Mouse (Mus musculus): ENCODE results near the gene Csnk2b.
"Not testable (repeated sequence)": the region's sequence is repeated elsewhere in the genome, so short reads cannot be mapped to it uniquely, and the experiment has no call there.

The Csnk2b gene

GRCm38 (mm10) chr17:35123287-35123686 lies 1.4 kb upstream of the Csnk2b start:
- DNase-seq (ENCODE audit: extremely low read depth, low read depth, low spot score): not testable (repeated sequence)

GRCm38 (mm10) chr17:35121143-35121799 lies 582 bp downstream of the Csnk2b start, which contains the start of gene Gpank1:
TSS of gene Gpank1 (plus strand) at chr17:35121455.
- peak; percentile 84 for DNase-seq (ENCODE audit: extremely low read depth, low read depth, low spot score)

GRCm38 (mm10) chr17:35120745-35121142 lies 1.1 kb downstream of the Csnk2b start:
- no peak for DNase-seq (ENCODE audit: extremely low read depth, low read depth, low spot score)

GRCm38 (mm10) chr17:35115046-35116019 lies 6.5 kb downstream of the Csnk2b start, which contains the start of gene Ly6g5b:
TSS of gene Ly6g5b (minus strand) at chr17:35115428.
- DNase-seq (ENCODE audit: extremely low read depth, low read depth, low spot score): no peak

GRCm38 (mm10) chr17:35111774-35112173 lies 10.1 kb downstream of the Csnk2b start:
- DNase-seq (ENCODE audit: extremely low read depth, low read depth, low spot score): no peak

GRCm38 (mm10) chr17:35108097-35108496 lies 13.8 kb downstream of the Csnk2b start, which contains the start of gene Ly6g5c:
TSS of gene Ly6g5c (plus strand) at chr17:35108279.
- no peak for DNase-seq (ENCODE audit: extremely low read depth, low read depth, low spot score)

DNA sequence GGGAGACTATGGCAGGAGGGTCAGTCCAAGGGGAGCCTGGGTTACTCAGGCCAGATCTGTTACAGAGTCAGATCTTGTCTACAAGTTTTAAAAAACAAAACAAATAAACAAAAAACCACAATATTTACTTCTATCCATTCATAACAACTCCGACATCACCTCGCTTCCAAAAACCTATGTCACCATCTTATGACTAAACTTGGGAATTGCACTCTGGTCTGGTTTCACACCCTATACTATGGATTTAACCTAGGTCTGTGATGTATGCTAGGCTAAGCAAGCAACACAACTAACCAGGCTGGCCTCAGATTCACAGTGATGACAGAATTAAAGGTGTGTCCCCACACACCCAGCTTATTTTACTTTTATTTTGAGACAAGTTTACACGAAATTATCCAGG lies 15.3 kb downstream of the Csnk2b start:
- no peak for DNase-seq (ENCODE audit: extremely low read depth, low read depth, low spot score)

- DNase-seq (ENCODE audit: extremely low read depth, low read depth, low spot score): no peak
Observed at GRCm38 (mm10) chr17:35105740-35106389, 16.0 kb downstream of the Csnk2b start.

- no peak for DNase-seq (ENCODE audit: extremely low read depth, low read depth, low spot score)
Observed at GRCm38 (mm10) chr17:35104754-35105153, 17.1 kb downstream of the Csnk2b start.

DNA sequence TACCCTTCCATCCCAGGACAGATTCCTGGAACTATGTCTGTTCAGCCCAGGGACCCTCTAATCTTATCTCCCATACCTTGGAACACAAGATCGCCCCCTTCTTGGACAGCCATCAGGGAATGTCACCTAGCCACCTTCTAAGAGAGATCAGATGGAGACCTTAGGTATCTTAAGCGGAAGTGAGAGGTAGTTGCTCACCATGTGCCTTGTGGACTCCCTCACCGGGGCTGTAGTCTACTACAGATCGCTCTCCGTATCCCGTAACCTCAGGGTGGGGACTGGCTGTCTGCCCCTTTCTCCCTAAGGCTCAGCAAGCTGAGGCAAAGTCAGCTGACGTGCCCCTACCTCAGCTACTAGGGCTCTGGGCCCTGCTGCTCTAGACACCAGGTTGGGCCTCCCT lies 17.8 kb downstream of the Csnk2b start:
- no peak for DNase-seq (ENCODE audit: extremely low read depth, low read depth, low spot score)

DNA sequence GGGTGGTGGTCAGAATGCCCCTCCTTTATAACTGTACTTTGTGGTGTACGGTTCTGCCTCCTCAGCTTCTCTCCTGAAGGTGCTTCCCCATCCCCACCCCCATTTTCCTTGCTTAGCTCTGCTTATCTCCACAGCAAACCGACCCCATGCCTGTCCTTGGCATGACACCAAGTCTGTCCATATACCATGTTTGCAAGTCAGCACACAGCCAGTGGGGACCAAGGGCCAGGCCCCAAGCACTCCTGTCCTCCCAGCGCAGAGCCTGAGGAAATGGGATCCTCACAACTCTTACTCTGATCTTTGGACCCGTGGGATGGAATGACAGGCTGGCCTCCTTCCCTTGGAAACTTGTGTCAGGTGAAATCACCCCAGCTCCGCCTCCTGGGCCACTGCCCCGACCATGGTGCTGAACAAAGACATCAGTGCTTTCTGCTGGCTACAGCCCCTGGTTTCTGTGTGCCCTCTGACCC lies 18.6 kb downstream of the Csnk2b start:
- DNase-seq (ENCODE audit: extremely low read depth, low read depth, low spot score): no peak

GRCm38 (mm10) chr17:35102299-35102698 lies 19.6 kb downstream of the Csnk2b start:
- DNase-seq (ENCODE audit: extremely low read depth, low read depth, low spot score): no peak

DNA sequence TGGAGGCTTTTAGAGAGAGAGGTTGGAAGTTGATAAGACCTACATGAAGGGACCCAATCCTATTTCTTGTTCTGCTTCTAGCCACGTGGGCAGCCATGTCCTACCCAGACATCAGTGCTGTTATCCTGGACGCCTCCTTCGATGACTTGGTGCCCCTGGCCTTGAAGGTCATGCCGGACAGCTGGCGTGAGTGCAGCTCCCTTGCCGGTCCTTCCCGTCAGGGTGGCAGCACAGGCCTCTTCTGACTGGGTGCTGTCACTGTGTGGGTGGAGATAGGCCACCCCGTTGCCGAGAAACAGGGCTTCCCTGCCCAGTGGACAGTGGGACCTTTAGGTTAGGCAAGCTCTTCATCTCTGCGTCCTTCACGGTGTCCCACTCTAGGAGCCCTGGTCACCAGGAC lies 20.7 kb downstream of the Csnk2b start:
- no peak for DNase-seq (ENCODE audit: extremely low read depth, low read depth, low spot score)

DNA sequence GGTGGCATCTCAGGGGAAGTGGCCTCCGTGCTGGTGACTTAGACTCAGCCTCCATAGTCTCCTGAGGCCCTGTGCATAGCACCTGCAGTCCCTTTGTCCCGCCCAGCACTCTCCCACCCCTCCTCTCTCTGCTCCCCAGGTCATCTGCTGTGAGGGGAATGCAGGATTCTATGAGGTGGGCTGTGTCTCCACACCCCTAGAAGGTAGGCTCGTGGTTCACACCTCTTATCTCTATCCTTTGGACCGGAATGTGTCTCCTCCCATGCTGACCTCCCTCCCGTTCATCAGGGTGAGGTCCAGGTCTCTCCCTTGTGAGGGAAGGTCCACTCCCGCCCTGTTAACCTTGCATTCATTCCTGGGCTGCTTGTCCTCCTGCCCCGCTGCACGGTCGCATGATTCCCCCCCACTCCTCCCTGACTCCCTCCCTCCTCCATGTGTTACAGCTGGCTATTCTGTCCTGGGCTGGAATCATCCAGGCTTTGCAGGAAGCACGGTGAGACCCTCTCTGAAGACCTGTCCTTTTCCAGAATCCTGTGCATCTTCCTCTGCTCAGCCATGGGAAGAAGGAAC lies 21.6 kb downstream of the Csnk2b start:
- no peak for DNase-seq (ENCODE audit: extremely low read depth, low read depth, low spot score)

DNA sequence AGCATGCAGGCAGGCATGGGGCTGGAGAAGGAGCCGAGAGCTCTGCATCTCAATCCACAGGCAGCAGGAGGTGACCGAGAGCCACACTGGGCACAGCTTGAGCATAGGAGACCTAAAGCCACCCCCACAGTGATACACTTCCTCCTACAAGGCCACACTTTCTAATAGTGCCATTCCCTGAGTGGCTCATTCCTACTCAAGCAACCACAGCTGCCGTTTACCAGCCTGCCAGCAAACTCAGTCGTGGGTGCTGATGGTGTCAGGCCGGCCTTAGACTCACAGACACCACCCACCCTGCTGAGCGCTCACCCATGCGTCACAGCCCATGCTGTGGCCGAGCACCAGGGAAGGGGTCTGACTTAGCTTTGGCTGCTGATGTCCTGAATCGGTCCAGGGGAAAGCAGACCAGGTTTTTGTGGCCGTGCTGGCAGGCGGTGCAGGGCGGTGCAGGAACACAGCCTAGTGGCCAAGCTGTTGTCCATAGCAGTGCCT lies 24.6 kb downstream of the Csnk2b start:
- no peak for DNase-seq (ENCODE audit: extremely low read depth, low read depth, low spot score)

DNA sequence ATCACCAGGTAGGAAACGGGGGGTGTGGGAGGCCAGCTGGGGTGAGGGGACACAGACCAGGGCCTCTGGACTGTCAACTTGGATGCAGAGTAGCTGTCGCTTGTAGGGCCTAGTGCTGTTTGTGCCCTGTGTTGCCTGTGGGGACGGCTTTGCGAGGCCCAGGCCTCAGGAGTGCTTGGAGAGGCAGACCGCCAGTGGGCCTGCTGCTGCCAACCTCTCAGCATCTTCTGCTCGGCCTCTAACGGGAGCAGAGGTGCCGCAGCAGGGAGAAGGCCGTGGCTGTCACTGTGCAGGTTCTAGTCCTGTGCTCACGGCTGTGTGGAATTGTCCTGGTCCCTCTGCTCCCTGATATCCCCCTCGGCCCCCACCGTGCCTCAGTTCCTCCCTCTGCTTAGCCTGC lies 25.3 kb downstream of the Csnk2b start:
- no peak for DNase-seq (ENCODE audit: extremely low read depth, low read depth, low spot score)

DNA sequence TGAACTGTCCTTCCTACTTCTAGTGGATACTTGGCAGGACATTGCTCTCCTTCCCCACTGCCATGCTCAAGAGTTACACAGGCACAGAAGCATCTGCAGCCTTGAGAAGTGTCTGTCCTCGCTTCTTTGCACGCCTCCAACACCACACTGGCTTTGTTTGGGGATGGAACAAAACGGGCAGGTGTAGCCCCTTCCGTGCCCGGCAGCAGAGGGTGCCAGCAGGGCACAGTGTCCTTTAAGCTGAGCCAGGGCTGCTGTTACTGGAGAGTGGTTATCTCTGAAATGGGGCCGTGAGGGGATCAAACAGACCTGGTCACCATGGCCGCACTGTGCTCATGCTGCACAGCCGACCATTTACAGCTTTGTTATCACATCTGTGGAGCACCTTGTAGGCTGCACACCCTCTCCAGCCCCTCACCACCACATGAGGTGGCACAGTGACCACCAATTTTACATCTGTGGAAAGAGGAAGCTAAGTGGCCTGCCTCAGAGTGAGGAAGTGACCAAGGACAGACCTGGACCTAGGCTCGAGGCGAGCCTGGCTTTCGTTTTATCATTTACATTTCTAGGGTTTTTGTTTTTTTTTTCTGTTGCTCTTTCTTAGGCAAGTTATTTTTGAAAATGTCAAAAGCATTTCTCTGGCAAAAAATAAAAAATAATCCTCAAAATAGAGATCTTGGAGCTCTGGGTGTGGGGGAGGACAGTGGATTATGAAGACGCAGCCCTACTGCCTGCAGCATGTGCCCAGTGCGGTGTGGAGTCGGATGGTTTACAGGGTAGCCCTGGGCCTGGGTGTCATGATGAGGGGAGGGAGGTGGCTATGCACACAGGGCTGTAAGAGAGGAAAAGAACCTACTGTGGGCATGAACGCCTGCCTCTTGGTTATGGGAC lies 27.1 kb downstream of the Csnk2b start:
- DNase-seq (ENCODE audit: extremely low read depth, low read depth, low spot score): no peak

DNA sequence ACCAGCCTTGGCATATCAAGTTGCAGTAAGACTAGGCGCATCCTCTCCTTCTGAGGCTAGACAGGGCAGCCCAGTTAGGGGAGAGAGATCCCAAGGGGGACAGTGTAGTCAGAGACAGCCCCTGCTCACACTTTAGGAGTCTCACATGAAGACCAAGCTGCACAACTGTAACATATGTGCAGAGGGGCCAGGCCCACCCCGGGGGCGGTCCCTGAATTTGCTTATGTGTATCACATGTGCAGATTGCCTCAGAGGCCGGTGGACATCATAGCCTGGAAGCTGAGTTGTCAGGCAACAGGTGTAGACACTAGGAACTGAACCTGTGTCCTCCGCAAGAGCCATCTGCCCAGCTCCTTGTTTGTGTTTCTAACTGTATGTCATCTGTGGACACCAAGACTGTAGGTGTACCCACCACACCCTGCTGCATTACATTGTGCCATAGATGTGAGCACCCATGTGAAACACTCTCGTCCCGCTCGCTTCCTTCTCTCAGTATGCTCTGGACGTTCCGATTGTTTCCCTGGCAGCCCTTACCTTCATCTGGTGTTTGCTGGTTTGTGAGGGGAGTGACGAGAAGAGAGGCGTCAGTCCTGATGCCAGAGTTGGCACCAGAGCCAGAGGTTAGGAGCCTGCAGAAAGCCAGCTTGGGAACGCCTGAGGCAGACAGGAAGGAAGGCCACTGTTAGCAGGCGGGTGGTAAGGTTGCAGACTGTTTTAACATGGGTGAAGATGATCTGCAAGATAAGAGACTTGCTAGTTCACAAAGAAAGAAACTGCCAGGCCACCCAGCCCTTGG lies 29.3 kb downstream of the Csnk2b start:
- no peak for DNase-seq (ENCODE audit: extremely low read depth, low read depth, low spot score)
